Mouse (Mus musculus): Measurements from ENCODE around the gene Flt1.
"Not testable (repeated sequence)": the region's sequence is repeated elsewhere in the genome, so short reads cannot be mapped to it uniquely, and the experiment has no call there.

Gene Flt1

DNA sequence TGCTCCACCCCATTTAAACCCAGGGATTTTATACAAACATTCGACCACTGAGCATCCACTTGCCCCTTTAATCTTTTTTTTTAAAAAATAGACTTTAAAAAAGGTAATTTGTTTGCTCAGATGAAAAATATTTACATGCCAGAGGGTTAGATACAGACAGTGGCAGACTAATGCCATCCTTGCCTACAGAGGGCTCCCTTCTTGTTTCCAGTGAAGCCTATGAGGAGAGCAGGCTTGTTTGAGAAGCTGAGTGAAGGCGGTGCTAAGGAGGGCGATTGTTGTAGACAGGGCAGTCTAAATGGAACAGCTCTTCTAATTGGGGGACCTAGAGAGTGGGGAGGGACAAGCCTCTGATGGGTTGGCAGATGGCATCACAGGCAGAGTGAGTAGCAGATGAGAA lies 109.4 kb downstream of the Flt1 start:
- DNase-seq (ENCODE audit: extremely low read depth, low read depth) = no peak

- DNase-seq (ENCODE audit: extremely low read depth, low read depth) = no peak
Measured at GRCm38 (mm10) chr5:147614659-147615058, 111.2 kb downstream of the Flt1 start.

- DNase-seq (ENCODE audit: extremely low read depth, low read depth) = not testable (repeated sequence)
Measured at GRCm38 (mm10) chr5:147611348-147611747, 114.5 kb downstream of the Flt1 start.

GRCm38 (mm10) chr5:147607256-147607975 lies 118.4 kb downstream of the Flt1 start:
- DNase-seq (ENCODE audit: extremely low read depth, low read depth) = peak; percentile 27

DNA sequence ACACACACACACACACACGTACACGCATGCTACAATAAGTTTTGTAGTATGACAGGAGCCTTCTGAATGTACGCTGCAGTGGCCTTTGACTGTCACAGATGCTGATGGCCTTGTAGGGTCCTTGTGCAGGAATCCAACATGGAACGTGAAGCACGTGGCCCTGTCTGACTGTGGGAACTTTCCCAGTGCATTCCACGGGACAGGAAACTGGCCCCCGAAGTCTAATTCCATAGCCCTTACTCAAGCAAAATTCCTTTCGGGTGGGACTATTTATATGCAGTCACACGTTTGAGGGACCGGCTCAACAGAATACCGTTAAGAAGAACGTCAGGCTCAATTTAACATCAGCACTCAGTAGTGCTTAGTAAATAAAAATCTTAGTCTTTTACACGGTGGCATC lies 119.1 kb downstream of the Flt1 start:
- no peak for DNase-seq (ENCODE audit: extremely low read depth, low read depth)

DNA sequence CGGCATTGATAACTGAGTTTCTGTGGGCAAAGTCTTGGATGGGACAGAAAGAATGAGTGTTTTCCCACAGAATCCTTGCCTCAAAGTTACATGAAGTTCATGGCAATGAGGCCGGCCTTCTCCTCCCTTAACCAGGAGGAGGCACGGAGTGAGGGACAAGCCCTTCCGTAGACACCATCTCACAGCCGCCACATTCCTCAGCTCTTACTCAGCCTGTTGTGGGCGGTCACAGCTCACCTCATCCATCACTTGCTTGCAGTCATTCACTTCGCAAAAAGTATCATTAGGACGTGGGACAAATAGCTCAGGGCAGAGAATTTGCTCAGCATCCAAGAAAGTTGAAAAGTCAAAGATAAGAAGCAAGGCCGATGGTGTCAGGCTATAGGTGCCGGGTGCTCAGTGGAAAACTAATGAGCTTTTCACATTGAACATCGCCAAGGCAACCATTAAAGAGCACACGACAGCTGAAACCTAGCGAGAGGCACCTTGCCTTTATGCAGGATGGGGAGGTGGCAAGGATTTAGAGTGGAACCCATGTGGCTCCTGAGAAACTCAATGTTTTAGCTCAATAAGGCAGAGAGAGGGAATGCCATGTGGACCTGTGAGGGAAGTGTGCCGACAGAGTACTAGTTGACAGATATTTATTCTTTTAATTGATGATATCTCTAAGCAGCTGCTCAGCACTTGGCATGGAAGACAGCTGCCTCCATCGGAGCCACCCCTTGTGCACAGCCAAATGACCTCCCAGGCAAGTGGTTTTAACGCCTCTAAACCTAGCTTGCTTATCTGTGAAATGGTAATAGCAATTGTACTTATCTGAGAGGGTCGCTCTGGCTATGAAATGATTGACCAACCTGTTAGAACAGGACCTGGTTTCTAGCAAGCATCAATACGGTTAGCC lies 124.1 kb downstream of the Flt1 start:
- no peak for DNase-seq (ENCODE audit: extremely low read depth, low read depth)

- DNase-seq (ENCODE audit: extremely low read depth, low read depth) = no peak
Measured at GRCm38 (mm10) chr5:147597825-147598224, 128.0 kb downstream of the Flt1 start.

- DNase-seq (ENCODE audit: extremely low read depth, low read depth) = no peak
Measured at GRCm38 (mm10) chr5:147589814-147590213, 136.0 kb downstream of the Flt1 start.

DNA sequence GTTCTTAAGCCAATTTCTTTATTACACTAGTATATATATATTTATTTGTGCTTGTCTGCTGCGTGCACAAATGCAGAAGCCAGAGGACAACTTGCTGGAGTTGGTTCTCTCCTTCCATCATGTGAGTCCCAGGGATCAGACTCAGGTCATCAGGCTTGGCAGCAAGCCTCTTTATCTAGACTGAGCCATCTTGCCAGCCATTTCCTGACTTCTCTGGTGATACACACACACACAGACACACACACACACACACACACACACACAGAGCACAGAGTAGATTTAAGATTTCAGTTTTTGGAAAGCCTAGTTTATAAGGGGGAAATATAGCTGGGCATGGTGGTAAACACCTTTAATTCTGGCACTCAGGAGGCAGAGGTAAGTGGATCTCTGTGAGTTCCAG lies 140.7 kb downstream of the Flt1 start:
- DNase-seq (ENCODE audit: extremely low read depth, low read depth) = peak; percentile 24

- DNase-seq (ENCODE audit: extremely low read depth, low read depth) = no peak
Measured at GRCm38 (mm10) chr5:147584648-147585047, 141.2 kb downstream of the Flt1 start.

- peak; percentile 56 for DNase-seq (ENCODE audit: extremely low read depth, low read depth)
Measured at GRCm38 (mm10) chr5:147583702-147584298, 142.0 kb downstream of the Flt1 start.

DNA sequence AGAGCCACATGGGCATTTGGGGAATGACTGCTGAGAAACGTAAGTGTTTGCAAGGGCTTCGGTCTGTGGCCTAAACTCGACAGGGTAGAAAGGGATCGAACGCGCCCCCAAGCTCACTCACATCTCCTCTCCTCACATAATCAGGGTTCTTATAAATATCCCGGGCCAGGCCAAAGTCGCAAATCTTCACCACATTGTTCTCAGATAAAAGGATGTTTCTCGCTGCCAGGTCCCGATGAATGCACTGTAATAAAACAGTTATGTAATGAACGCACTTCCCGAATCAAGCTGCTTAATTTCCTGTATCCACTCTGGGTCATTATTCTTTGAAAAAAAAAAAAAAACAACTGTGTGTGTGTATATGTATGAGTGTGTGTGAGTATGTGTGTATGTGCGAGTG lies 145.6 kb downstream of the Flt1 start:
- DNase-seq (ENCODE audit: extremely low read depth, low read depth) = no peak

- no peak for DNase-seq (ENCODE audit: extremely low read depth, low read depth)
Measured at GRCm38 (mm10) chr5:147579691-147580090, 146.1 kb downstream of the Flt1 start.

GRCm38 (mm10) chr5:147579148-147579547 lies 146.7 kb downstream of the Flt1 start:
- DNase-seq (ENCODE audit: extremely low read depth, low read depth) = no peak

- DNase-seq (ENCODE audit: extremely low read depth, low read depth) = no peak
Measured at GRCm38 (mm10) chr5:147577003-147577402, 148.8 kb downstream of the Flt1 start.

- no peak for DNase-seq (ENCODE audit: extremely low read depth, low read depth)
Measured at GRCm38 (mm10) chr5:147574517-147574916, 151.3 kb downstream of the Flt1 start.

DNA sequence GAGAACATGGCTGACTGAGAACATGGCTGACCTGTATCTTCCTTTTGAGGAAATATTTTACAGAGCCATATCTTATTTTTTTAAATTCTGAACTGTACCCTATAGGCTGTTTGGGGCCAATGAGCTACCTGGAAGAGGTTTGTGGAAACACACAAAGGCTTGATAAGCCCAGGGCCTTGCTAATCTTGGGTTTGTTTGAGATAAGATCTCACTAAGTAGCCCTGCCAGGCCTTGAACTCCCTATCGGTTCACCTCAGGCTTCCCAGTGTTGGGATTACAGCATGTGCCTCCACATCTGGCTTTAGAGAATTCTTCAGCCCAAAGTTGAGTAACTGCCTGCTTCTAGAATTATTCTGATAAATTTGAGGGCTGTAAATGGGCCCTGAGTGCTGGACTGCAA lies 152.3 kb downstream of the Flt1 start:
- DNase-seq (ENCODE audit: extremely low read depth, low read depth) = no peak

DNA sequence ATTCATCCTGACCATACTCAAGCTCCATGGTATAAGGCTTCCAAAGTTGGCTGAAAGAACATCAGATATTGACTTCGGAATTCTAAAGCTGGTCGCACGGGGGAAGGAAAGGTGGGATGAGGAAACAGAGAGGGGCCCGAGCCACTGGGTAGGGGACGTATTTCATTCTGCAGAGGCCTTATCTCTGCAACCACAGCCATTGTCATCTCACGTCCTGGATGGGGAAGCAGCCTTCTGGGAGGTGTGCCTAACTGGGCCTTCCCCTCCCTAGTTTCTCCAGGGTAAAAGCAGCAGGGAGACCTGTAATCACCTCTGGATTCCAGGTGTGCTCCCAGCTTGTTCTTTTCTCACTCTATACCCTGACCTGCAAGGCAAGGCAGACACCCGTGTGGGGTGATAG lies 153.1 kb downstream of the Flt1 start:
- peak; percentile 37 for DNase-seq (ENCODE audit: extremely low read depth, low read depth)

DNA sequence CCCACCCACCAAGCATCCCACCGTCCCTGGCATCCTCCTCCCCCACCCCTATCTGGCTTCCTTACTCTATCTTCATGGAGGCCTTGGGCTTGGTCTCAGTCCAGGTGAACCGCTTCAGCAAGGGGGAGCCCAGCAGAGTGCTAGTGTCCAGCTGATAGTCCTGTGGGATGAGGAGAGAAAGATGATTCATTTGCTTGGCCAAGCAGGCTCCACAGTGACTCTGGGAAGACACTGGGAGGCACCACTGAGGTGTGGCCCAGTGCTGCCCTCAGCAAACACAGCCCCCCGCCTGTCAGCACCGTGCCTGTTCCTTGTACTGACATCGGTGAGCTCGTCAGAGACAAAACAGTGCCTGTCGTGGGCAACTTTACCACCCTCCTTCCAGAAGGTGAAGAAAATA lies 159.5 kb downstream of the Flt1 start:
- no peak for DNase-seq (ENCODE audit: extremely low read depth, low read depth)

DNA sequence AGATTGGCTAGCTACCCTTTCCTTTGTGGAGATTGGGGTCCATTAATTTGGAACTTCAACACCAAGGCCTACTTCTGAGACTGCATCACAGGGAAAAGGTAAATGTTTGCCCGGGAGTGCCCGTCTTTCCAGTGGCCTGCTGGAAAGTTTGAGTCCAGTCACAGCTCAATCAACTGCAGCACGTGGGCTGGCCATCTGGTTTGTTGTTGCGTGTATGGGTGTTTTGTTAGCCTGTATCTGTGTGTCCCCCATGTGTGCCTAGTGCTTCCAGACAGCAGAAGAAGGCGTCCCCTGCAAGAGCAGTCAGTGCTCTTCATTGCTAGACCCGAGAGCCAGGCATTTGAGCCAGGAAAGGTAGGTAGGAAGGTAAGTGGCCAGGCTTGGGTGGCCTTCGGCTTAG lies 160.4 kb downstream of the Flt1 start:
- DNase-seq (ENCODE audit: extremely low read depth, low read depth) = no peak

- DNase-seq (ENCODE audit: extremely low read depth, low read depth) = no peak
Measured at GRCm38 (mm10) chr5:147564140-147564590, 161.6 kb downstream of the Flt1 start.

- DNase-seq (ENCODE audit: extremely low read depth, low read depth) = no peak
Measured at GRCm38 (mm10) chr5:147563511-147564139, 162.2 kb downstream of the Flt1 start.
